Mouse (Mus musculus): ENCODE measurements around the gene Uhrf1bp1.
A peak's percentile ranks its signal among the peaks of the same experiment; 100 is the strongest.
"Not testable (repeated sequence)": the region's sequence is repeated elsewhere in the genome, so short reads cannot be mapped to it uniquely, and the experiment has no call there.

Gene Uhrf1bp1

GRCm38 (mm10) chr17:27856265-27856797 is at the start of gene Uhrf1bp1:
Uhrf1bp1 (plus strand) TSS chr17:27856441.
- DNase-seq = peak; percentile 77

GRCm38 (mm10) chr17:27807542-27808078 is 48.6 kb upstream of the Uhrf1bp1 start:
- no peak for DNase-seq

GRCm38 (mm10) chr17:27810569-27811331 is 45.5 kb upstream of the Uhrf1bp1 start:
- DNase-seq = no peak

GRCm38 (mm10) chr17:27811980-27812379 is 44.3 kb upstream of the Uhrf1bp1 start:
- no peak for DNase-seq

- DNase-seq = no peak
Observed at GRCm38 (mm10) chr17:27814606-27815005, 41.6 kb upstream of the Uhrf1bp1 start.

- peak; percentile 47 for DNase-seq
Observed at GRCm38 (mm10) chr17:27819011-27819410, 37.2 kb upstream of the Uhrf1bp1 start.

- DNase-seq = no peak
Observed at GRCm38 (mm10) chr17:27819521-27819970, 36.7 kb upstream of the Uhrf1bp1 start.

GRCm38 (mm10) chr17:27819971-27820567 is 36.2 kb upstream of the Uhrf1bp1 start:
- peak; percentile 73 for DNase-seq

- DNase-seq = peak; percentile 98
Observed at GRCm38 (mm10) chr17:27820568-27821406, 35.5 kb upstream of the Uhrf1bp1 start, which contains the start of gene D17Wsu92e. D17Wsu92e (minus strand) TSS chr17:27820648.

GRCm38 (mm10) chr17:27821407-27822338 is 34.6 kb upstream of the Uhrf1bp1 start:
- peak; percentile 75 for DNase-seq

- no peak for DNase-seq
Observed at GRCm38 (mm10) chr17:27823142-27823905, 32.9 kb upstream of the Uhrf1bp1 start.

GRCm38 (mm10) chr17:27824941-27825340 is 31.3 kb upstream of the Uhrf1bp1 start:
- DNase-seq = no peak

- DNase-seq = no peak
Observed at GRCm38 (mm10) chr17:27825539-27825938, 30.7 kb upstream of the Uhrf1bp1 start.

GRCm38 (mm10) chr17:27825984-27826905 is 30.0 kb upstream of the Uhrf1bp1 start:
- DNase-seq = peak; percentile 69

- DNase-seq = no peak
Observed at GRCm38 (mm10) chr17:27826908-27827383, 29.3 kb upstream of the Uhrf1bp1 start.

GRCm38 (mm10) chr17:27827511-27827910 is 28.7 kb upstream of the Uhrf1bp1 start:
- DNase-seq = no peak

- DNase-seq = no peak
Observed at GRCm38 (mm10) chr17:27830411-27830810, 25.8 kb upstream of the Uhrf1bp1 start.

GRCm38 (mm10) chr17:27837850-27838249 is 18.4 kb upstream of the Uhrf1bp1 start, which contains the start of gene Snrpc:
Snrpc (plus strand) TSS chr17:27838150.
- DNase-seq = not testable (repeated sequence)

All from kidney, adult 9 months (tissue).